Mouse (Mus musculus): Measurements from ENCODE around the gene Umps. TPM values are rescaled to one million over a fixed set of nuclear protein-coding genes. Genes with fewer than 3 reads are reported as not detected.

The Umps gene
- polyA plus RNA-seq, 1 experiment from 2014 or later = 66.5 TPM

- ATAC-seq (ENCODE audit: insufficient read depth, low FRiP score, low TSS enrichment) = no peak
- no peaks in the 10 kb centered on the region for H3K27me3 ChIP-seq (ENCODE audit: control insufficient read depth, insufficient read depth, low read length)
- WGBS = 82% methylated on average over 6 of the region's 6 CpGs
These were observed 31.2 kb upstream of the Umps start for GRCm38 (mm10) chr16:33998011-33998410.

GRCm38 (mm10) chr16:33996030-33996429 is 29.2 kb upstream of the Umps start:
- WGBS = 13% methylated on average over 5 of the region's 5 CpGs
- Histone ChIP-seq H3K4me2 (ENCODE audit: low read depth) (no peak overlapping the region), H3K9ac (ENCODE audit: low read length) (no peak overlapping the region), H3K36me3 (ENCODE audit: control insufficient read depth, insufficient read depth, low read length) (no peaks in the 10 kb centered on the region), H3K9me3 (ENCODE audit: control insufficient read depth, low read length) (no peaks in the 10 kb centered on the region), H3K4me3 (ENCODE audit: low read depth, low read length) (no peak overlapping the region), H3K4me1 (ENCODE audit: control insufficient read depth, insufficient read depth, low read length) (no peaks in the 10 kb centered on the region), H3K27ac (ENCODE audit: low read depth, low read length) (no peak overlapping the region), H3K27me3 (ENCODE audit: control insufficient read depth, insufficient read depth, low read length) (no peaks in the 10 kb centered on the region)
- ATAC-seq (ENCODE audit: insufficient read depth, low FRiP score, low TSS enrichment) = no peak
- peak; percentile 57 for DNase-seq (ENCODE audit: low spot score)

More at GRCm38 (mm10) chr16:33998011-33998410, 31.2 kb upstream of the Umps start:
- Histone ChIP-seq H3K9me3 (ENCODE audit: control insufficient read depth, low read length) (no peaks in the 10 kb centered on the region), H3K27ac (ENCODE audit: low read depth, low read length) (no peak overlapping the region), H3K36me3 (ENCODE audit: control insufficient read depth, insufficient read depth, low read length) (no peaks in the 10 kb centered on the region), H3K4me2 (ENCODE audit: low read depth) (no peak overlapping the region), H3K4me3 (ENCODE audit: low read depth, low read length) (no peak overlapping the region), H3K9ac (ENCODE audit: low read length) (no peak overlapping the region; the same call in 1 of the 2 replicates), H3K4me1 (ENCODE audit: control insufficient read depth, insufficient read depth, low read length) (no peaks in the 10 kb centered on the region)
- DNase-seq (ENCODE audit: low spot score) = no peak

GRCm38 (mm10) chr16:33995496-33995895 is 28.7 kb upstream of the Umps start:
- no peak for DNase-seq (ENCODE audit: low spot score)
- Histone ChIP-seq H3K9ac (ENCODE audit: low read length) (no peak overlapping the region), H3K27me3 (ENCODE audit: control insufficient read depth, insufficient read depth, low read length) (no peaks in the 10 kb centered on the region), H3K27ac (ENCODE audit: low read depth, low read length) (no peak overlapping the region), H3K9me3 (ENCODE audit: control insufficient read depth, low read length) (no peaks in the 10 kb centered on the region), H3K4me3 (ENCODE audit: low read depth, low read length) (no peak overlapping the region), H3K36me3 (ENCODE audit: control insufficient read depth, insufficient read depth, low read length) (no peaks in the 10 kb centered on the region), H3K4me1 (ENCODE audit: control insufficient read depth, insufficient read depth, low read length) (no peaks in the 10 kb centered on the region), H3K4me2 (ENCODE audit: low read depth) (no peak overlapping the region)
- 74% methylated on average over 3 of the region's 3 CpGs for WGBS
- ATAC-seq (ENCODE audit: insufficient read depth, low FRiP score, low TSS enrichment) = no peak

- DNase-seq (ENCODE audit: low spot score) (no peak), ATAC-seq (ENCODE audit: insufficient read depth, low FRiP score, low TSS enrichment) (no peak)
- Histone ChIP-seq H3K4me1 (ENCODE audit: control insufficient read depth, insufficient read depth, low read length) (no peaks in the 10 kb centered on the region), H3K4me2 (ENCODE audit: low read depth) (no peak overlapping the region), H3K4me3 (ENCODE audit: low read depth, low read length) (no peak overlapping the region), H3K36me3 (ENCODE audit: control insufficient read depth, insufficient read depth, low read length) (no peaks in the 10 kb centered on the region), H3K9ac (ENCODE audit: low read length) (no peak overlapping the region), H3K27me3 (ENCODE audit: control insufficient read depth, insufficient read depth, low read length) (no peaks in the 10 kb centered on the region), H3K27ac (ENCODE audit: low read depth, low read length) (no peak overlapping the region), H3K9me3 (ENCODE audit: control insufficient read depth, low read length) (no peaks in the 10 kb centered on the region)
- 88% methylated on average over 6 of the region's 6 CpGs for WGBS
These were observed 27.5 kb upstream of the Umps start for GRCm38 (mm10) chr16:33994321-33994720.

GRCm38 (mm10) chr16:33990712-33991111 is 23.9 kb upstream of the Umps start:
- 89% methylated on average over 4 of the region's 4 CpGs for WGBS

GRCm38 (mm10) chr16:33989106-33989505 is 22.3 kb upstream of the Umps start:
- Histone ChIP-seq H3K27ac (ENCODE audit: low read depth, low read length) (no peak overlapping the region), H3K4me1 (ENCODE audit: control insufficient read depth, insufficient read depth, low read length) (no peaks in the 10 kb centered on the region), H3K4me3 (ENCODE audit: low read depth, low read length) (no peak overlapping the region), H3K36me3 (ENCODE audit: control insufficient read depth, insufficient read depth, low read length) (no peaks in the 10 kb centered on the region), H3K4me2 (ENCODE audit: low read depth) (no peak overlapping the region), H3K27me3 (ENCODE audit: control insufficient read depth, insufficient read depth, low read length) (no peaks in the 10 kb centered on the region), H3K9ac (ENCODE audit: low read length) (no peak overlapping the region), H3K9me3 (ENCODE audit: control insufficient read depth, low read length) (no peaks in the 10 kb centered on the region)
- ATAC-seq (ENCODE audit: insufficient read depth, low FRiP score, low TSS enrichment) (no peak), DNase-seq (ENCODE audit: low spot score) (no peak)
- 92% methylated on average over 1 of the region's 1 CpGs for WGBS

More at GRCm38 (mm10) chr16:33990712-33991111, 23.9 kb upstream of the Umps start:
- Histone ChIP-seq H3K4me3 (ENCODE audit: low read depth, low read length) (no peak overlapping the region), H3K36me3 (ENCODE audit: control insufficient read depth, insufficient read depth, low read length) (no peaks in the 10 kb centered on the region), H3K27ac (ENCODE audit: low read depth, low read length) (no peak overlapping the region), H3K4me2 (ENCODE audit: low read depth) (no peak overlapping the region), H3K4me1 (ENCODE audit: control insufficient read depth, insufficient read depth, low read length) (no peaks in the 10 kb centered on the region), H3K9ac (ENCODE audit: low read length) (no peak overlapping the region), H3K27me3 (ENCODE audit: control insufficient read depth, insufficient read depth, low read length) (no peaks in the 10 kb centered on the region), H3K9me3 (ENCODE audit: control insufficient read depth, low read length) (no peaks in the 10 kb centered on the region)
- ATAC-seq (ENCODE audit: insufficient read depth, low FRiP score, low TSS enrichment) (no peak), DNase-seq (ENCODE audit: low spot score) (no peak)

- H3K36me3 ChIP-seq (ENCODE audit: control insufficient read depth, insufficient read depth, low read length) = no peaks in the 10 kb centered on the region
- ATAC-seq (ENCODE audit: insufficient read depth, low FRiP score, low TSS enrichment) (no peak), DNase-seq (ENCODE audit: low spot score) (peak; percentile 49)
- H3K27ac ChIP-seq (ENCODE audit: low read depth, low read length) = no peak overlapping the region
- H3K4me2 ChIP-seq (ENCODE audit: low read depth) = no peak overlapping the region
- H3K9ac ChIP-seq (ENCODE audit: low read length) = no peak overlapping the region
- no peaks in the 10 kb centered on the region for H3K9me3 ChIP-seq (ENCODE audit: control insufficient read depth, low read length)
- H3K4me3 ChIP-seq (ENCODE audit: low read depth, low read length) = no peak overlapping the region
- H3K4me1 ChIP-seq (ENCODE audit: control insufficient read depth, insufficient read depth, low read length) = no peaks in the 10 kb centered on the region
- 61% methylated on average over 17 of the region's 17 CpGs for WGBS
- H3K27me3 ChIP-seq (ENCODE audit: control insufficient read depth, insufficient read depth, low read length) = no peaks in the 10 kb centered on the region
These were observed 21.6 kb upstream of the Umps start for GRCm38 (mm10) chr16:33988358-33989012.

- no peaks in the 10 kb centered on the region for H3K36me3 ChIP-seq (ENCODE audit: control insufficient read depth, insufficient read depth, low read length)
- H3K9ac ChIP-seq (ENCODE audit: low read length) = no peak overlapping the region
- H3K4me1 ChIP-seq (ENCODE audit: control insufficient read depth, insufficient read depth, low read length) = no peaks in the 10 kb centered on the region
- H3K27ac ChIP-seq (ENCODE audit: low read depth, low read length) = no peak overlapping the region
- no peak for DNase-seq (ENCODE audit: low spot score)
- 91% methylated on average over 7 of the region's 7 CpGs for WGBS
- H3K9me3 ChIP-seq (ENCODE audit: control insufficient read depth, low read length) = no peaks in the 10 kb centered on the region
- no peak overlapping the region for H3K4me3 ChIP-seq (ENCODE audit: low read depth, low read length)
- ATAC-seq (ENCODE audit: insufficient read depth, low FRiP score, low TSS enrichment) = no peak
- no peaks in the 10 kb centered on the region for H3K27me3 ChIP-seq (ENCODE audit: control insufficient read depth, insufficient read depth, low read length)
- H3K4me2 ChIP-seq (ENCODE audit: low read depth) = no peak overlapping the region
These were observed 20.2 kb upstream of the Umps start for GRCm38 (mm10) chr16:33986993-33987392.

- no peaks in the 10 kb centered on the region for H3K36me3 ChIP-seq (ENCODE audit: control insufficient read depth, insufficient read depth, low read length)
- H3K9ac ChIP-seq (ENCODE audit: low read length) = no peak overlapping the region
- H3K27ac ChIP-seq (ENCODE audit: low read depth, low read length) = no peak overlapping the region
- no peak overlapping the region for H3K4me3 ChIP-seq (ENCODE audit: low read depth, low read length)
- no peaks in the 10 kb centered on the region for H3K4me1 ChIP-seq (ENCODE audit: control insufficient read depth, insufficient read depth, low read length)
- 91% methylated on average over 6 of the region's 6 CpGs for WGBS
- no peaks in the 10 kb centered on the region for H3K9me3 ChIP-seq (ENCODE audit: control insufficient read depth, low read length)
- H3K27me3 ChIP-seq (ENCODE audit: control insufficient read depth, insufficient read depth, low read length) = no peaks in the 10 kb centered on the region
- DNase-seq (ENCODE audit: low spot score) (no peak), ATAC-seq (ENCODE audit: insufficient read depth, low FRiP score, low TSS enrichment) (no peak)
- H3K4me2 ChIP-seq (ENCODE audit: low read depth) = no peak overlapping the region
These were observed 18.5 kb upstream of the Umps start for GRCm38 (mm10) chr16:33985372-33985771.
